Comparison of ENCODE assay signal across 16 mouse cellular contexts in the genomic region with DNA sequence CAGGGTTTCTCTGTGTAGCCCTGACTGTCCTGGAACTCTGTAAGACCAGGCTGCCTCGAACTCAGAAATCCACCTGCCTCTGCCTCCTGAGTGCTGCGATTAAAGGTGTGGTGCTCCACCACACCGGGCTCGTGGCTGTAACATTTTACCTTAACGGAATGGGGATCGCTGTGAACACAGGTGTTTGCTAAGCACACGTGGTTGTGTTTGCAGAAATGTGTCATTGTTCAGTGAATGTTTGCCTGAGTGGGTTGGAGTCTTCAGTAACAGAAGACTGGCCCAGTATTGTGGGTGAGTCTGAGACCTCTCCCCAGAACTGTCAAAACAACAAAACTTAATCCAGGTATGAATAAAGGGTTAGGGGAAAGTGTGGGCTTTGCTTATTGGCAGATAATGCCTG. TPM values are rescaled to one million over a fixed set of nuclear protein-coding genes. Genes with fewer than 3 reads are reported as not detected.
"Had no signal": no experiment of that assay in that cellular context is flagged by ENCODE, and none has a peak within 500 bp of the region (broad histone marks: within the 10 kb centered on the region; RNA-seq: fewer than 3 reads in every experiment).

No protein-coding gene starts in this region.

- H3K27me3 ChIP-seq: neural tube, embryonic 12.5 days; neural tube, embryonic 13.5 days; neural tube, embryonic 15.5 days; stomach, embryonic 15.5 days had no signal

- H3K9ac ChIP-seq: neural tube, embryonic 12.5 days; neural tube, embryonic 13.5 days; neural tube, embryonic 15.5 days; stomach, embryonic 15.5 days had no signal

- DNase-seq: retina, postnatal 1 day; right cerebral cortex, adult 18-20 months; right cerebral cortex, postnatal 14 days; right cerebral cortex, postnatal 25 days; right cerebral cortex, postnatal 4 days; spleen, adult 18-20 months; thymus, adult 18-20 months; thymus, adult 2 months; thymus, postnatal 14 days; thymus, postnatal 25 days; thymus, postnatal 4 days had no signal

- H3K4me2 ChIP-seq: neural tube, embryonic 12.5 days; neural tube, embryonic 13.5 days; neural tube, embryonic 15.5 days; stomach, embryonic 15.5 days had no signal

- H3K9me3 ChIP-seq: neural tube, embryonic 12.5 days; neural tube, embryonic 13.5 days; neural tube, embryonic 15.5 days; stomach, embryonic 15.5 days had no signal

- H3K4me3 ChIP-seq: neural tube, embryonic 12.5 days; neural tube, embryonic 13.5 days; neural tube, embryonic 15.5 days; stomach, embryonic 15.5 days had no signal

- H3K4me1 ChIP-seq: neural tube, embryonic 12.5 days; neural tube, embryonic 13.5 days; neural tube, embryonic 15.5 days; stomach, embryonic 15.5 days had no signal

- H3K27ac ChIP-seq: neural tube, embryonic 12.5 days; neural tube, embryonic 13.5 days; neural tube, embryonic 15.5 days; stomach, embryonic 15.5 days had no signal

RNA-seq across cellular contexts. Expression of a gene that starts 36.2 kb away (rescaled TPM):
- total RNA-seq: neutrophil, adult 5-6 weeks had no signal
